Mouse (Mus musculus) c-Kit-positive CD71-negative TER-119-negative erythroid progenitor cells, embryonic 14.5 days (primary cell): Measurements from ENCODE around the gene Krt83.
"Not testable (repeated sequence)": the region's sequence is repeated elsewhere in the genome, so short reads cannot be mapped to it uniquely, and the experiment has no call there.

Source experiments
- DNase-seq: peaks from one replicate; pipeline ENCODE4 v3.0.0-alpha.2; 2013; ENCODE audit warnings: low read depth

The Krt83 gene

DNA sequence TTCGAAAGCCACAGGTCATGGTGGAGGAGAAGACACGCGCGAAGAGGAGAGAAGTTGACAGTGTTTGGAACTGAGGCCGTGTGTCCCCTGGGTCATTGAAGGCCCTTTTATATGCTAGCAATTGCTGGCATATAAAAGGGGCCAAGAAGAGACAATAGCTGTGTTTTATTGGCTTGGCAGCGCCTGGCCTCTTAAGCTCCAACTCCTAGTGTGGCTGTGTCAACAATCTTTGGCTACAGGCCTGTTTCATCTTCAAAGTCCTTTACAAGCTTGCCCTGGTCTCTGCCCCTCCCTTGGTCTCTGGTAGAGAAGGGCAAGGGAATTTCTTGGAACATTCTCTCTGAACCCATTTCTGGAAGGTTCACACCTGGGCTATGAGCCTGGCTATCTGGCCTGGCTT, at the start of gene Krt83:
Gene Krt83 (minus strand): TSS at position 82 of the 400 bp plus-strand sequence.
- DNase-seq = no peak

DNA sequence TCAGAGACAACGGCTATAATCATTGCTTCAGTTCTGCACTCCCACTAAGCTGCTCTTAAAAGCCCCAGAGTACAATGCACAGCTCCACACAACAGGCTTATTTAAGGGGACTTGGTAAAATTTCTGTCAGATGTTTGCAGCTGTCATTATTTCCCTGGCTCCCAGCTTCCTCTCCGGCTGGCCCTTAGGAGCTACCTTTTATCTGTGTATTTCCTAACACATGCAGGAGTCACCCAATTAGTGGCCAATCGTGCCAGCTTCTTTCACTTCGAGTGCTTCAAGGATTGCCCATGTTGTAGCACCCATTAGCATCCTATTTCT, 47.2 kb upstream of the Krt83 start:
- DNase-seq = no peak

DNA sequence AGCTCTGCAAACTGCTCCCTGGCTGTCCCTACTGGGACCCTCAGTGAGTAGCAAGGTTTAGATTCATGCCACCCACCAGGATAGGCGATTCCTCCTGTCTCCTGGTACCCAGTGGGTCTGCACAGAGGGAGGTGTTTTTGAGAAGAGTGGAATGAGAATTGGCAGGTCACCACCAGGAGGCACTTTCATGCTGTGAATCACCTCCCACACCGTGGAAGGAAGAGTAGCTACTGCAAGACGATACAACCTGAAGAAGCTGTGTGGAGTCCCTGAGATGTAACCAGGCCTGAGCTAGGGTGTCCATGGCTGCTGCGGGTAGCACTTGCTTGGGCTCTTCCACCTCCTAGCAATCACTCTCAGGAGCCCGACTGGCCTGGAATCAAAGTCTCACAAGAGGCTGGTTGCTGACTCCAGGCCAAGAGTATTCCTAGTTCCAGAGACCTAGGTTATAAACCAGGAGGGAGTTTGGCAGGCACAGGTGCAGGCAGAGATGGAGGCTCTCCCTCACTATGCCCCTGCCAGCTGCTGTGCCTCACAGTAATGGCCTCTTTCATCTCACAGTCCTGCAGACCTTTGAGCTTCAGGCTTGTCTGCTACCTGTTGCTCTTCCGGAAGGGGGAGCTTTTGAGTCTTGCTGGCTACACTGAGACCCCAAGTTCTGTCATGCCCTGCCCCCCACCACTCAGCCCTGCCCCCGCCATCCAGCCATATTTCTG, 46.7 kb upstream of the Krt83 start:
- DNase-seq = no peak

DNA sequence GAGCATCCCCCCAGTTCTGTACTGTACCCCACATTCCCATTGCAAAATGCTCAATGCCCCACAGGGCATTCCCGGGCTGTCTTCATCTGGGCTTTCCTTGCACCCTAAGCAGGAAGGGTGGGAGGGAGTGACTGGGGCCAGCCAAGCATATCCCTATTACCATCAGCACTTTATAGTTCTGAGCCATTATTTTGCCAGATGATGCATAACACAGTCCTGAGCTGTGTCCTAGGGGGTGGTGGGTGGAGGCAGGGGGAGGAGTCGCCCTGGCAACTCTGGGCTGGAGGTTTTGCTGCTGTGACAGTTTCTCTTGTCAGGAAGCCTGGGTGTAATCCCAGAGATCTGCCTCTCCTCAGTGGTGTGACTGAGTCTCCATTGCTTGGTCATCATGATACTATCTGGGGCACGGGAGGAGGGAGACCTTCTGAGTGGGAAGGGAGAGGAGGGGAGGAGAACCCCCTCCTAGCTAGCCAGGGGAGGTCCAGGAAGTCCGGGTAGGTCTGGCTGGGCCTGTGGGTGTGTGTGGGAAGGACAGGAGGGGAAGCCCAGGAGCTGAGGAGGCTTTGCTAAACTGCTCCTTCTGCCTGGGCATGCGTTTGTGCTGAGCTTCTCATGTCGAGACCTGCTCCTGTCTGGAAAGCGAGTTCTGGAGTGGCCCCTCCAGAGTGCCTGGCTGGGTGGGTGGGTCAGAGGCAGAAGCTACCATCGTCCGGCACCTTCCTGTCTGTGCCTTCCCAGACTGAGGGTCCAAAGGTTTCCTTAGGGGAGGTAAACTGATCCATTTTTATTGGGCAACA, 44.9 kb upstream of the Krt83 start:
- no peak for DNase-seq

DNA sequence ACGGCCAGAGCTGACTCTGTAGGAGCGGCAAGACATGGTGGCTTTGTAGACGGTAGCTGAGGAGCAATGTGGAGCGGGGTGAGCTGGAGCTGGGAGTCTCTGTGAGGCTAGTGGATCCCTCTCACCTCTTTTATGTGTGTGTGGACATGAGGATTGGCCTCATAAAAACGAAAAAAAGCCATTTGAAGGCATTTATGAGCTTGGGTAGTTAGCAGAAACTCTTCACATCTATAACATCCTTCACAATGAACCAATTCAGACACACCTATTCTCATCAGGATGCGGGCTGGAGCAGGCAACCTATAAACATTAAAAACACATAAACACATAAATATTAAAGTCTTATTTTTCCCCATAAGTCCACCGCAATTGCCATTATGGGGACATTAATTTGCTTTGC, 41.4 kb upstream of the Krt83 start, which contains the start of gene Krt84:
Gene Krt84 (minus strand): TSS at position 101 of the 400 bp plus-strand sequence.
- no peak for DNase-seq

DNA sequence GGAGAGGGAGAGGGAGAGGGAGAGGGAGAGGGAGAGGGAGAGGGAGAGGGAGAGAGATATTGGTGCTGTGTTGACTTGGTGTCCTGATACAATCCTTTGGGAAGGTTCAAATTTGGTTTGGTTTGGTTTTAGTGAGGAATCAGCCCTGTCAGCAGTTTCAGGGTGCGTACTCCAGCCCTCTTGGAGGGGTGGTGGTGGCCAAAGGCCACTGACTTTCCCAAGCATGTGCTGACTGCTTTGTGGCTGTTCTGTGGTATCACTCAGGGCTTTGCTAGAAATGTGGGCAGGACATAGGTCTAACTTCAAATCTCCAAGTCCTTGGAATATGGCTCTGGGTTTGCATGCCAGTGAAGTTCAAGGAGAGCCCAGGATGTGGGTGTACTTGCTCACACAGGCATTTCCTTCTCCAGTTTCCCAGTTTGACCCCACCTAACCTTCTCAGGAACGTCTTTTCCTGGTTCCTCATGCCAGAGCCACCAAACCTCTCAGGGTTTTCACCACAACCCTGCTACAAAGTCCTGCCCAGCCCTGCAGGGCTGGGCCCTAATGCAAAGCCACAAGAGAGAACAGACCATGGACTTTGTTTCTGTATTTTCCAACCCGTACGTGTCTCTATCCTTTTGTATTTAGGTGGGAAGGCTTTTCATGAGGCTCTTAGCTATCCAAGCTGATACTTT, 31.4 kb upstream of the Krt83 start:
- DNase-seq = no peak

DNA sequence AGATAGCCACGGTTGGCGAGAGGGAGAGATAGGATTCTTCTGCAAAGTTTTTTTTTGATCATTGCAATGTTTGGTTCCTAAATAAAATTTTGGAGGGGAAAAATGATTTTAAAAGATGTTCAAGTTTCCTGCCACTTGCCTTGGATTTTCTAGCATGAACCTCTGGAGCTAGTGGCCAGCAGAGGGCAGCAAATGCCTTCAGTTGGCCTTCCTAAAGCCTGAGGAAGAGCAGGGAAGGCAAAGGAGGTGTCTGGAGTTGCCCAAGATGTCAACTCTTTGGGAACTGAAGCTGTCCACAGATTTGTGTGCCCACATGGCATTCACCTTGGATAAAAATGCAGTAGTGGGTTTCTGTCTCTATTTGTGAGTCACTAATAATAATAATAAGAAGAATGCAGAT, 28.5 kb upstream of the Krt83 start:
- peak; percentile 55 for DNase-seq

DNA sequence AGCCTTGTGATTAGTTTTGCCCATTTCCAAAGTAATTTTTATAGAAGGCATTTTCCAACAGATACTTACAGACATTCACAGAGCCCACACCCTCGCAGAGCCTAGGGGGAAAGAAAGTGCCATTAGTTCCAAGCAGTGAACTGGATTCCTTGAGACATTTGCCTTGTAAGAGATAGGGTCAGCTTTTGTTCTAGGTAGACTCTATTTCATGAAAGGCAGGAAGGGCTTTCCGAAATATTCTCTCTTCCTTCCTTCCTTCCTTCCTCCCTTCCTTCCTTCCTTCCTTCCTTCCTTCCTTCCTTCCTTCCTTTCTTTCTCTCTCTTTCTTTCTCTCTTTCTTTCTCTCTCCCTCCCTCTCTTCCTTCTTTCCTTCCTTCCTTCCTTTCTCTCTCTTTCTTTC, 25.8 kb upstream of the Krt83 start, which contains the start of gene Gm49425:
Gene Gm49425 (minus strand): TSS at position 101 of the 400 bp plus-strand sequence.
- DNase-seq = not testable (repeated sequence)

DNA sequence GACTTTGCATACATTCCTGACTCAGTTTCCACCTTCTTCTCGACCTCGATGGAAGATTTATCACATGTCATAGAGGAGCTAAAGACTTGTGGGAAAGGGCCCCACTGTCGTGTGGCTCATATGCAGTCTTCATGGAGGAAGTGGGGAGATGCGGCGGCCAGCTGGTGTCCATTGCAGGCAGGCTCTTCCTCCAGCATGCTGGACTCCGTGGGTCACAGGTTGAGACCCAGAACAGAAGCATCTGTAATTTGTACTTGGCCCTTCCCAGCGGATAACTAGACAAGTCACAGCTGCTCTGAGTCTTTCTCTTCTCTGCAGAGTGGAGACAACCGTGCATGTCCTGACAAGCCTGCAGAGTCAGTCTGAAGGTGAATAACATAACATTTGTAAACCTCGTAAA, 16.9 kb upstream of the Krt83 start:
- DNase-seq = no peak

DNA sequence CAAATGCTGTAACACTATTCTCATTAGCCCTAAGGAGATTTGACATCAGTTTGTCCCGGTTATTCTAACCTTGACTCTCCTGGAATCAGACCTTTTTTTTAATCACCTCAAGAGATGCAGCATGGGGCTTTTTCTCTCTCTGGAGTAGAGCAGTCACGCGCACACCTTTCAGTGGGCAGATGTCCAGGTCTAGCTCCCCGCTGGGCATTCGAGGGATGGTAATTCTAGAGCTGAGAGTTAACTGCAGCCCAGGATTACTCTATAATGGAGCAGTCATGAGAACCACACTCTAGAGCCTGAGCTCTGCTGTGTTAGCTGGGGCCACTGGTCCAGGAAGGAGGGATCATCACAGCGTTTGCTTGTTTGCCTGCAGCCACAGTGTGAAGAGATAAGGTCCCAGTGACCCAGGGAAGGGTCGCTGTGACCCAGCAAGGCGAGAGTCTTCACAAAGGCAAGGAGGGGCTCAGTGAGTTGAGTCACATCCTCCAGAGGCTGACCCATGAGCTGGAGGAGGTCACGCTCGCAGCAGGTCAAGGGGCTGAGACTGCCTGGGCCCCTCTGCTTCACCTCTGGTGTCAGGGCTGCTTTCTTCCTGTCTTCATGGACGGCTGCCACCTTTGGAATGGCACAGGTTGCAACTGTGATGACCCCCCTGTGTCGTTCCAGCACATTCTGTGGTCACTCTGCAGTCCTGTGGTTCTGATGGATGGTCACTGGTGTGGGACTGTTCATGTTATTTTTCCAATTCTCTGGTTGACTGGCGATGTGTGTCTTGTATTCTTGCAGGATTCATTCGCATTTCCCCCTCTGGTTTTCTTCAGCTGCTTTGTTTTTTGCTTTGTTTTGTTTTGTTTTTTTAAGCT, 15.8 kb upstream of the Krt83 start:
- no peak for DNase-seq

DNA sequence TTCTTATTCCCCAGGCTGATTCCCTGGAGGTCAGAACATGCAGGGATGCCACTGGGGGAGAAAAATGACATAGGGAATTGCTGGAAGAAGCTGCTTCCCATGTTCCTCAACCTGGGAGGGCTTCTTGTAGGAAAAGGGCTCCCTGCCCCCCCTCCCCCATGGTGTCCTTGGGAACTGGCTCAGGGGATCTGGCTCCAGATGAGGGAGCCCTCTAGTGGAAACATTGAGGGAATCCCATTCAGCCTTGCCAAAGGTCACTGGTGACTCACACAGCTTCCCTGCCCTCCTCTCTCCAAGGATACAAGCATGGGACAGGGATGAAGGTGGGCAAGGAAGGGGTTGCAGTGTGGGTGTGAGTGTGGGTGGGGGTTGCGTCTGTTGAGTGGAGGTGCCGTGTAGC, 5.9 kb upstream of the Krt83 start:
- DNase-seq = no peak

DNA sequence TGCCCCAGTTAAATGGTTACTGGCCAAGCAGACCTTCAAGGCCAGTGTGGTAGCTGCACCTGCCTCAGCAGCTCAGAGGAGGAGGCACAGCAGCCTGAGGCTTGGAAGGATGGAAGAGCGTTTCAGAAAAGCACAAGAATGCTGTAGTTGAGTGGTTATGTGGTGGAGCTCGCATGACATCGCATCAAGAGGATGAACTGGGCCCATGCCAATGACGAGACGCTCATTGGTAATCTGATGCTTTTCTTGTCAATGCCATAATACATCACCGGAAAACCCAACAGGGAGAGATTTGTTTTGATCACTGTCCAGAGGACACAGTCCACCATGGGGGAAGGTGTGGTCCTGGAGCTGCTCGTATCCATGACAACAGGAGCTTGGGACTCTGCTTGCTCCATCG, 4.0 kb upstream of the Krt83 start:
- DNase-seq = no peak

DNA sequence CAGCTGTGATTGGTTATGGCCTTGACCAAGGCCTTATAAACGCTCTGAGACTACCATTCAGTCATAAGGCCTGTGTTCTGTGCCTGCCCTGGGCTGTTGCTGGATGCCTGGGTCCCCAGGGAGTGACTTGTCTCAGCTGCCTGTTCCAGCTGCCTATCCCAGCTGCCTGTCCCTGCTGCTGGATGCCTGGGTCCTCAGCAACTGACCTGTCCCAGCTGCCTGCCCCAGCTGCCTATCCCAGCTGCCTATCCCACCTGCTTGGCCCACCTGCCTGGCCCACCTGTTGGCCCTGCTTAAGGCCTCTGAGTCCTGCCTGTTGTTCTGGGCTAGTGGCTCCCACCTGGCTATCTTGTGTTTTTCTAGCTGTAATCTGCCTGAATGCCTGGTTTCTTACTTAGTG, 2.9 kb upstream of the Krt83 start:
- DNase-seq = no peak

DNA sequence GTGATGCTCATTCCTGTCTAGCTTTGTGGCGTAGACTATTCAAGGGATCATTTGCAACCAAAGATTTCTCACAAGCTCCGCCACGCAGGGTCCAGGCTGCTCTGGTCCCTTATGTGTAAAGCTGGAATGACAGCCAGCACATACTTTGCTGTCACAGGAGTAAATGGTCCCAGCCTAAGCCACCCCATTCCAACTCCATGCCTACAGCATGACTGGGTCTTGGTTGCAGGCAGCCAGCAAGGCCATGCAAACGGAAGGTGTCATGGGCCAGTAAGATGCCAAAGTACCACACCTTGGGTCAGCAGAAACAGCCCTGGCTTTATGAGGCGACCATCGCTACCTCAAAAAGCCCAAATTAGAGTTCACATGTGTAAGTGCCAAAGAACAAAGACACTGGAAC, 2.4 kb upstream of the Krt83 start:
- DNase-seq = no peak

DNA sequence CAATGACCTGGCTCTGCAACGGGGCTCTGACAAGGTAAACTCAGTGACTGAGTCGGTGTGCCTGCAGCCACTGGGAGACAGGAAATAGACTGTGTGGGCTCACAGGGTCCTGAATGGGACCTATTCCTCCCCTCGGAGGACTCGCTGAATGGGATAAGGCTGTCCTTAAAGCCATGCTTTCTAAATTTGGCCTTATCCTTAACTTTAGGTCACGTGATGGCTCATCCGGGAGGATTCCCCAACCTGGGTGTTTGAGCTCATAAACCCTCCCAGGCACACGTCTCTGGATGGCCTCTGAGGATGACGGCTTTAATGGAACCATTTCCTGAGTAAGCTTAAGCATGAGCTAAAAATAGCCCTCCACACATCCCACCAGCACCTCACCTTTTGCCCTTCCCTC, 1.4 kb upstream of the Krt83 start:
- no peak for DNase-seq

DNA sequence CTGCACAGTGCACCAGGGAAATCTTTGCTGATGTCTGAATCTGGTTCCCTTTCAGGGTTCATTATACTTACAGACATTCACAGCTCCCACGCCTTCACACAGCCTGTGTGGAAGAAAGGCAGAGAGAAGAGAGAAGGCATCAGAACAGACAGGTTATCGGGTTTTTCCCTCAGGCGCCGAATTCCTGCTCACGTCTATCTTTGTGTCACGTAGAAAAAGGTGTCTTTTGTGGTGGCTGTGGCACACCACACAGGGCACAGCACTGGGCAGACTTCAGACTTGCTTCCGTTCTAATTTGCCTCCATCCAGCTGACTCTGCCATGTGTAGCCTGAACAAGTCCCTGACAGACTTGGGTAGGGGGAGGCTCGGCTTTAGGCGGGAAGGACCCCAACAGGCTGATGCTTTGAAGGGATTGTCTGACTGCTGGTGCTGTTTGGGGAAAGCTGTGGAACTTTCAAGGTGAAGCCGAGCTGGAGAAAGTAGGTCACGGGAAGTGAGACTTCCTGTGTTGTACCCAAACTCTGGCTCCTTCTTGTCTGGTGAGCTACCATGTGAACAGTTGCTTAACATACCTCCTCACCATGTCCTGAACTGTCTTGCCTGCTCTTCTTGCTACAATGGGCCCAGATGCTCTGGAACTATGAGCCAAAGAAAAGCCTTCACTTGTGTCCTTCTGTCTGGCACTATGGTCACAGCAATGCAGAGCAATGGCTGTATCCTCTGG, 5.2 kb downstream of the Krt83 start:
- no peak for DNase-seq

DNA sequence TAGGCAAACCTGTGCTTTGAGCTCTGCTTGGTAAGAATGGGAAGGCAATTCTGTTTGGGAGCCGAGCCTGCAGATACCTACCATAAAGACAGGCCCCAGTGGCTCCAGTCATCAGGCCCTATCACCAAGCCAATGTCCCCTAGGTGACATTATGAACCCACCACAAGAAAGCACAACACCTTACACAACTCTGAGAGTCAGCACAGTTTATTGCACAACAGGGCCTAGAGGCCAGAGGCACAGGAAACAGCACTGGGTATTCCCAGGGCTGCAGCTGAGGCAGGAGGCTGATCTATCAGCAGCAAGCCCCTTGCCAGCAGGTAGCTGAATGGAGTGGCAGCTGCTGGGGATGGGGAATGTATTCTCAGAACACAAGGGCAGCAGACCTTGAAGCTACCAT, 6.4 kb downstream of the Krt83 start:
- no peak for DNase-seq

DNA sequence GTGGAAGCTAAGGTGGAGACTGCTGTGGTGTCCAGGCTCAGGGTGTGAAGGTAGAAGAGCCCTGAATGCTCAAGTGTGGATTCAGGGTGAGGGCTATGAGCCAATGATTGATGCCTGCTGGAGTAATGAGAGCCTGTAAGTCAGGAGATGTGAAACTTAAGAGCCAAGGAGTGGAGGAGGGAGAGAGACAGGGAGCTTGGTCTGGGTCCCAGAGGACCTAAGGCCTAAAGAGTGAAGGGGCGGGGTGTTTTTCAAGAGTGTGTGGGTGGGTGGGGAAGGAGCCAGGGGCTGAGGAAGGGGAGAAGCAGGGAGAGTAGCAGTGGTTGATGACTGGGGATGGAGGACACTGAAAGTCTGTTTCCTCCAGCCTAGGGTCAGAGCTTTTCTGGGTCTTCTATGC, 7.7 kb downstream of the Krt83 start:
- no peak for DNase-seq

DNA sequence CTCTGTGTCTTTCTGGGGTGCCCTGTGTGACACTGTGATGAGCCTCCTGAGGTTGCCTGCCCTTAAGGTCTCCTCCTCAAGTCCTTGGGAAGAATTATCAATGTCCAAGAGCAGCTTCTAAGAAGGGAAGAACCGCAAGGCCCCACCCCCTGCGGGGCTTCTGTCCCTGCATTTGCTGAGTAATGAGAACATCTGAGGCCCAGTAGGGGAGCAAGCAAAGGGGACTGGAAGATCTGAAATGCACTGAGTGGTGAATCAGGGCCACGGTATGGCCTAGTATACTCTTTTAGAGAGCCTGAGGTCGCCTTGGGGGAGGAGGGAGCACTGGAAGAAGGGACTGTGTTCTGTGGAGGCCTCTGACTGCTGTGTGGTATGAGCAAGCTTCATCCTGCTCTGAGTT, 9.3 kb downstream of the Krt83 start:
- DNase-seq = no peak

DNA sequence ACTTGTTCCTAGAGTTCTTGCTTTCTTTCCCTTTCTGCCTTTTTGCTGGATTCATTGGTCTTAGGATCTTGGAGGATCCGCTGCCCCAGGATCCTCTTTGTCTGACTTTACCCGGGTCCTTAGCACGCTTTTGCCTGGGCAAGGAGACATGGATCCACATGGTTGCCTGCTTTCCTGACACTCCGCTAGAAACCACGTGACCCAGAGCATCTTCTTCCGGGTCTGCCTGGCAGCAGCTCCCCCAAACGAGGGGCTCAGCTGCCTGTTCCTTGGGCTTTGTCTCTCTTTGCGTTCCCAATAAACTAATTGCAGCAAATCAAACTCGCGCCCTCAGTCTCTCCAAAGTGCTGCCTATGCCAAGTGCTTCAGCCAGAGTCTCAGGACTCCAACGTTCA, 11.6 kb downstream of the Krt83 start:
- no peak for DNase-seq

DNA sequence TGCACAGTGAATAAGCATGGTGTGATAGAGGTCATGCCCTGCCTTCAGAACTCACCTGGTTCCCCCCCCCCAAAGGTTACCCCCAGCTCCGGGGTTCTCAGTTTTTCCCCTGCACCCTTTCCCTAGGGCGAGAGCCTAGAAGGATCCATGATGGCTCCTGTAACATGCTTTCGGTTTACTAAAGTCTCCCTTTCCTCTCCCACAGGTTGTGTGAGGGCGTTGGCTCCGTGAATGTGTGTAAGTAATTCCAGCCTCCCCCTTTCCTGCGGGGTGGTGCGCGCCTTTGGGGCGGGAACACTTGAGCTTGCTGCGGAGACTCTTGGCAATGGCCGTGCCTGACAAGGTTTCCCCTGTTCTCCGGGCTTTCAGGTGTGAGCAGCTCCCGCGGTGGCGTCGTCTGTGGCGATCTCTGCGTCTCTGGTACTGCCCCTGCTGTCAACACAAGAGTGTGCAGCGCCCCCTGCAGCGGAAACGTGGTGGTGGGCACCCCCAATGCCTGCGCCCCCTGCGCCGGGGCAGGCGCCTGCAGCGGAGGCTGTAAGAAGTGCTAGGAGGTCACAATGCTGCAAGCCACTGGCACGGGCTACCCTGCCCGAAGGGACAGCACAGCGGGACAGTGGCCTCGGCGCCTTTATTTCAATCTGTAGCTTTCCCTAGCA, 12.2 kb downstream of the Krt83 start:
- DNase-seq = peak; percentile 38
